Mouse (Mus musculus) embryo, embryonic 10.5 days (tissue): ENCODE measurements around the gene Depdc1b.
A peak's percentile ranks its signal among the peaks of the same experiment; 100 is the strongest.

ENCODE experiments used
- DNase-seq: peaks from one replicate; pipeline ENCODE4 v3.0.0-alpha.2; 2015; ENCODE audit warnings: low spot score

The Depdc1b gene

DNA sequence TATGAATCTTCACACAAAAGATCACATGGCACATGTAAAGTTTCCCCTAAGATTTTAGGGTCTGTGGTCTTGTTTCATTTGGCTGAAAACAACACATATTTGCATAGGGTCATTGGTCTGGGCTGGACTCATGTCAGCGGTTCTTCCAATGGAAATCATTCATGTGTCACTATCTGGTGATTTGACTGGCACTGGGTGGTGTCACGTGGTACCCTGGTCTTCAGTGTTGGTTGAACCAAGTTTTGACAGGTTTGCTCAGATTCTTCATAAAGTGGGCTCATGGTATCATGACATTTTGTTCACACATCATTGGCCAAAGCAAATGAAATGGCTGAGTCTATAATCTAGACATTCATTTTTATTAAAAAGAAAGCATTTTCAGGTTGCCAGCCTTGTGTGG, 1.3 kb downstream of the Depdc1b start:
- no peak for DNase-seq

DNA sequence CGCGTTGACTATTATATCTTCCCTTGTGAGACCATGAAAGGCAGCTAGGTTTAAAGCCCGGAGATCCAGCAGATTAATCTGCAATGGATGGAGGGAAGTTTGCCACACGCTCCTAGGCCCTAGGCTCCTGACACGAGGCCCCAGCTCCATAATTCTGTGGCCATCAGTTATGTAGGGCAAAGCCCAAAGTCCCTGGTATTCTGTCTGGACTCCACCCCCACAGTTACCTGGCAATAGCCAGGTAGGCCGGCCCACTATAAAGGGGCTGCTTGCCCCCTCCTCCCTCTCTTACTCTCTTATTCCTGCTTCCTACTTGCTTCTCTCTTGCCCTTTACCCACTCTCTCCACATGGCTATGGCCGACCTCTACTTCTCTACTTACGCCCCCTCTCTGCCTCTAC, 2.9 kb downstream of the Depdc1b start:
- DNase-seq = no peak

DNA sequence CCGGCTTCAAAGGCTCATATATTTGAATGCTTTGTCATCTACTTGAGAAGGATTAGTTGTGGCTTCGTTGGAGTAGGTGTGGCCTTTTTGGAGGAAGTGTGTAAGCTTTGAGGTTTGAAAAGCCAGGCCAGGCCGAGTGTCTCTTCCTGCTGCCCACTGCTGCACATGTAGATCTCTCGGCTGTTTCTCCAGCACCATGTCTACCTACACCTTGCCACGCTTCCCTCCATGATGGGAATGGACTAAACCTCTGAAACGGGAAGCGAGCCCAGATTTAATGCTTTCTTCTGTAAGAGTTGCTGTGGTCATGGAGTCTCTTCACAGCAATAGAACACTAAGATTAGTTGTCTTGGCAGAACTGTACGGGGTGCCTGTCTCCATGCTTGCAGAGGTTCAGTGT, 4.1 kb downstream of the Depdc1b start:
- no peak for DNase-seq

DNA sequence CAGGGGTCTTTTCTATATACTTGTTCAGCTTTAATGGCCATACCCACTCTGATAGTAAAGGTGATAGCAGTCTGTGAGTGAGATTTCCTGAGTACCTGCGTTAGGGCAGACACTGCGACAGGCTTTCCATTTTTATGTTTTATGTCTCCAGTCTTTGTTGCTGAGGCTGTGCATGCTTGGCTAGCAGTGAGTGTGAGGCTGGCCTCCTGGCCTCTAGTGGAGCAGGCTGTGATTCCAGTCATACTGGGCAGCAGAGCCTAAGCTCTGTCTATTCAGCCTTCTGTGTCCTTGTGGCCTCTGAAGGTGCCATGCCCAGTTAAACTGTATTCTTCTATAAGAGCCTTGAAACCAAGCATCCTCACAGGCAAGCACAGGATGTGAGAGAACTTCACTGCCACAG, 6.3 kb downstream of the Depdc1b start:
- DNase-seq = no peak

DNA sequence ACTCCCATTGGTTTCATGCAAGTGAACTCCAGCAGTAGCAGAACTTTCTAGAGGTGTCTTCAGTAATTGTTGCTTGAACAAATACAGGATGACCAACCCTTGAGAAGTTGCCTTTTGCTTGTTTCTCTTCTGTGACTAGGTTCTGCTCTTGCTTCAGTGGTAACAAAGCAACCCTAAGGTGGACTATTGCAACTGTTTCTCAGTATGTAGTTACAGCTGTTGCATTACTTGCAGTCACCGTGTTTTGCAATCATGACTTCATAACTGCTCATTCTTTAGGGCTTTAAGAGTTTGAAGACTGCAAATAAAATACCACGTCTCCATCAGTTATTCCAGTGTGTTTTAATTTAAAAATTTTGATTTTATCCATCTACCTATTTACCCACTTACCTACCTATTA, 7.2 kb downstream of the Depdc1b start:
- no peak for DNase-seq

DNA sequence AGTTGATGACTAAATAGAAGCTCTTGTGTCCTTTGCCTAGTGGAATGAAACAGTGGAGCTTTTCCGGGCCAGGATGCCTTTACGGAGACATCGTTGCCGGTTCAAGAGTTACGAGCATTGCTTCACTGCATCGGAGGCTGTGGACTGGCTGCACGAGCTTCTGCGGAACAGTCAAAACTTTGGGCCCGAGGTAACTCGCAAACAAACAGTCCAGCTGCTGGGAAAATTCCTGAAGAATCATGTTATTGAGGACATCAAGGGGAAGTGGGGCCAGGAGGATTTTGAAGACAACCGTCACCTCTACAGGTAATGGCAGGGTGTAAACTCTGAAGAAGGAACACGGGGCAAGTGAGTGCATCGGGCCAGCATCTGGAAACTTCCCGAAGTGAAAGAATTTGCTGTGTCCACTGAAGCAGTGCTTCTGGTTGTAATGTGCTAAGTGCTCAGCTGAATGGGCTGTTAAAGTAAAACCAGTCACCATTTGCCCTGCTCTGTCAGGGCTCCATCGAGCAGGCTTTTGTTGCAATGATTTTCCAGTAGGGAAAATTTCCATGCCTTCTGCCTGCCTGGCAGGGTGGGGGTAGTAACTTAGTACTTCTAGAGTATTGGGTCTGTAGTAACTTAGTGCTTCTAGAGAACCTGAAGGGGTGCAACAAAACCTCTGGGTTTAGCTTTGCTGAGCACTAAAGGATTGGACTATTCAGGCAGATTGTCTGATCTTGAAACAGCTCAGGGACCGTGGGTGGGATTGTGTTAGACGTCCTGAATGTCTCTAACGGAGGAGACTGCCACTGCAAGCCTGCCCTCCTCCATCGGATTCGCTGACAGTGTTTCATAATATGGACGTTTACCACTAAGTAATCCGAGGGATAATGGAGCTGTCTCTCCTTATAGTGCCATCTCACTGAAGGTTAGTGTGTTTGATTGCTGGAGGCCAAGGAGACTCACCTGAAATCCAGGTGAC, 8.0 kb downstream of the Depdc1b start:
- DNase-seq = no peak

DNA sequence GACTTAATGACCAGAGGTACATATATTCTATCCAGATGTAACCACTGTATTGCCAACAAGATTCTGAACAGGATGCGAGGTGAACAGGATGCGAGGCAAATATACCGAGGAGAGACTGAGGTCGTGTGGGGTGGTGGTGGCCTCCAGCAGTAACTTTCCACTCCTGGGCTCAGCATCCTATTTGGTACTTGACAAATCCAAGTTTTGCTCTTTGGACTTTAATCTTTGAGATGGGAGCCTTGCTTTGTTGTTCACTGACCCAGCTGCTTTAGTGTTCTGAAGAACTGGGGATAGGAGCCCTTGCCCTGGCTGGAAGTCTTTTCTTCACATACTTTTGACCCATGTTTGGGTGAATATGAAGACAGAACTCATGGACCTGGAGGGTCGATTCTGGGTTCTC, 9.7 kb downstream of the Depdc1b start:
- DNase-seq = no peak

DNA sequence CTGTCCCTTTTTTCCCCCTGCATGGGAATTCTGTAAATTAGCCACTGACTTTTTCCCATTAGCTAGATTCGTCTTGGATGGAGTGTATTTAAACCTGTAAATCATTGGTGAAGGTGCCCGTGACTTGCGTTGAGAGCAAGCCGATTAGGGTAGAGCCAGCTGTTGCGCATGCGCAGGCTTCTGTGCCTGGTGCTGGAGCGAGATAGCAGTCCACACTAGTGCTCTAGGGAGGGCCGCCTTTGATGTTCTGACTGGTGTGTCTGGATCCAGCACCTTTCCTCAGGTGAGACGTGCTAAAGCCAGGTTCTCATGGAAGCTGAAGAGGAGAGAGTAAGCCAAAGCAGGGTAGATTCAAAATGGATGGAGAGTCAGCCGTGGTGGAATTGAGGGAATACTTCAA, 10.2 kb downstream of the Depdc1b start:
- DNase-seq = no peak

DNA sequence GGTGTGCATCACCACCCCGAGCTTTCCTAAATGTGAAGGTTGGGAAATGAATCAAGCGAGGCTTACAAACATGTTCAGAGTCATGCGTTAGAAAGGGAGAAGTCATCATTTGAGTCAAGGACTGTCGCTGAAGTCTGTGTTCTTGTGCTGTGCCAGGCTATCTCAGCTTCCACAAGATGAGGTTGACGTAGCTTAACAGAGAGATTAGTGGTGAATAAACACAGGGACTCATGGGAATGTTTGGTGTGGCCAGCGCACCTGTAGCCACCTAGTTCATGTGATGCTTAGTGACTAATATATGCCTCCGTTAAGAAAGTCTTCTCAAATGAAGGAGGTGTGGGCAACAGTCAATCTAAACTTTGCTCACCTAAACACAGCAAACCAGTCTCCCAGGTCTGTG, 10.9 kb downstream of the Depdc1b start:
- DNase-seq = no peak

DNA sequence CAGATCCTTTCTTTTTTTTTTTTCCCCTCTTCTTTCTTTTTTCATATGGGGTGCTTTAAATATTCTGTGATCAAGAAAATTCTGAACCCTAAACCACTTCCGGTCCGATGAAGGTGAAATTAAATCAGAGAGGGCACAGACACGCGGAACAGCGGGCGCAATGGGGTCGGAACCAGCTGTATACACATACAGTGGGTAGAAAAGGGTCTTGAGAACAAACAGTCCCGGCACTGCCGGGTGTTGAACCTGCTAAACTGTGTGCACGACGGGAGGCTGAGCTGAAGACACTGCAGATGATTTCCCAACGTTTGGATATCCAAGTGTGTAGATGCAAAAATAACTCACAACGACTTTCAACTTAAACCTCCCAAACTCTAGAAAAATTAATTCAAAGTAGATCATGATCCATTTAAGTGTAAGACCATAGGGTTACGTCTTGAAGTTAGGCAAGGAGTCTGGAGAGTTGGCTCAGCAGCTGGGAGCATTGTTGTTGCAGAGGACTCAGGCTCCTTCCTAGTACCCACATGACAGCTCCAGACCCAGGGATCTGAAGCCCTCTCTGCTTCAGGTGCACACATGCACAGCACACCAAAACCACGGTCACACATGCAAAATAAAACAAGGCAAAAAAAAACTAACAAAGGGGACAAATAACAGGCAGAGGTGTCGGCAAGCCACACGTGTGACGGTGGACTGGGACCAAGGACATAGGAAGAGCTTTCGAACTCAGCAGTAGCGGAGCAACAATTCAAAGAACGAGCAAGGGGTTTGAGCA, 12.5 kb downstream of the Depdc1b start:
- no peak for DNase-seq

DNA sequence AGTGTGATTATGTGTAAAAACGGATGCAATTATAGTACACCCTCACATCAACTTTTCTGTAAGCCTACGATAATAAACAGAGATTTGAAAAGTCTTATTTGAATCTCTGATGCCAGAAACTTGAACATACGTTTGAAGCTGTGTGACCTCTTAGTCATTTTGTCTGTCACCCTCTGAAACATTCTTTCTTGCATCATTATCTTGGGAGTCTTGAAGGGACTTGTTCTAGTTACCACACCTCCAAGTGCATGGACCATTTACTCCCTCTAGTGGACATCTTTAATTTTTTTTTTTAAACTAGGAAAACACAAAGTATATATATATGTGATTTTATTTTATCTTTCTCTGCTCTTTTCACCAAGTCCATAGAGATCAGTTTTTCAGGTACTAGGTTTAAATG, 13.6 kb downstream of the Depdc1b start:
- peak; percentile 36 for DNase-seq

DNA sequence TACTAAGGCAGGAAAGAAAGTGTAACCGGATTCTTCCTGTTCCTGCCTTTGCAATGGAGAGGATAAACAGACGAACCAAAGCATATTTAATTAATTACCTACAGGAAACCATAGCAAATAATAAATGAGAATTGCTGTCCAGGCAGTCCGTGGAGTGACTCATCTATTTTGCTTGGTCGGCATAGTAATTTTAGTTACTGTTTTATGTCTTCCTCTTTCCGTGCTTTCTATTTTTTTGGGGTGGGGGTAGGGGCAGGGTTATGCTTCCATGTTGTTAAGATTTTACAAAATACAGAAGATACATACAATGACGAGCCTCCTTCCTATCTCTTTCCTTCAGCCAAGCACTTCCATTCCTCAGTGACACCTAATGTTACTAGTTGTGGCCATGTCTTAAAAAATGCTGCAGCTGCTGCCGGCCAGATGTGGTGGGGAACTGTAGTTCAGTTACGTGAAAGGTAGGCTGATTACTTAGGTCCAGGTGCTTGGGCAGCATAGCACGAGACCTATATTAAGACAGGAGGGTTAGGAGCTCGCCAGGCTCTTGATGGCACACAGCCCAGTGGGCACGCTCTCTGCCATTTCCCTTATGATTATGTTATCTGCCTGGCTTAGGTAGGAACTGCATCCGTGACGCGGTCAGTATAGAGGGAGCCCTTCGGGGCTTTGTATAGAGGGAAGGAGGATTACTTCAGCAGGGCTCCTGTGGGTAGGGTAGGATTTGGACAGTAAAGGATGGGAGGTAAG, 19.3 kb downstream of the Depdc1b start:
- no peak for DNase-seq

DNA sequence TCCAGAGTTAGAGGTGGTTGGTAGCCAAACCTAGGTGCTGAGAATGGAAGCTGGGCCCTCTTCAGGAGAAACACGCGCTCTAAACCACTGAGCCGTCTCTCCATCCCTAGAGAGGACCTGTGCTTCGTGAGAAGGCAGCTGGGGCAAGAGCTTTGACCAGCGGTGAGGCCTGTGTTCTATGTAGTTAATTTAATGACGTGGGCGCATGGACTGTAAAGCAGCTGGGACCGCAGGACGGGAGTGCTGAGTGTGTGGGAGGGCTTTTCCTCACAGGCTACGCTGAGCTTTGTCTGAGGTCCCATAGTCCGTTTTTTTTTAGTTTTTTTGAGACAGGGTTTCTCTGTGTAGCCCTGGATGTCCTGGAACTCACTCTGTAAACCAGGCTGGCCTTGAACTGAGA, 20.1 kb downstream of the Depdc1b start:
- no peak for DNase-seq

DNA sequence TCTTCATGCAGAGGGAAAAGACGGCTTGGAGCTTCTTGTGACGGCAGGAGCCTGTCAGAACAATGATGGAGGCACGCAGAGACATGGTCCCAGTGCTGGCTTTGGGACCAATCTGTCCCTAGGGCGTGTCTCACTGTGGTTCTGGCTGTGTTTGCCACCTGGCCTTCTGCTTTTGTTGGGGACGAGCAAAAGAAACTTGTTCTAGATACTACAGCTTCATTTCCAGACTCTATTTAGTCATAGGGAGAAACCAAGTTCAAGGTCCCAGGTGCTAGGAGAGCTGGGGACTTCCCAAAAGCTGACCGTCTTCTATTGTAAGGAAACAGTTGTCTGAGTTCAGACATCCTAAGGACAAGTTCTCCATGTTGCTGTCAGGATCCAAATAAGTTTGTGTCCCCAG, 21.2 kb downstream of the Depdc1b start:
- no peak for DNase-seq

DNA sequence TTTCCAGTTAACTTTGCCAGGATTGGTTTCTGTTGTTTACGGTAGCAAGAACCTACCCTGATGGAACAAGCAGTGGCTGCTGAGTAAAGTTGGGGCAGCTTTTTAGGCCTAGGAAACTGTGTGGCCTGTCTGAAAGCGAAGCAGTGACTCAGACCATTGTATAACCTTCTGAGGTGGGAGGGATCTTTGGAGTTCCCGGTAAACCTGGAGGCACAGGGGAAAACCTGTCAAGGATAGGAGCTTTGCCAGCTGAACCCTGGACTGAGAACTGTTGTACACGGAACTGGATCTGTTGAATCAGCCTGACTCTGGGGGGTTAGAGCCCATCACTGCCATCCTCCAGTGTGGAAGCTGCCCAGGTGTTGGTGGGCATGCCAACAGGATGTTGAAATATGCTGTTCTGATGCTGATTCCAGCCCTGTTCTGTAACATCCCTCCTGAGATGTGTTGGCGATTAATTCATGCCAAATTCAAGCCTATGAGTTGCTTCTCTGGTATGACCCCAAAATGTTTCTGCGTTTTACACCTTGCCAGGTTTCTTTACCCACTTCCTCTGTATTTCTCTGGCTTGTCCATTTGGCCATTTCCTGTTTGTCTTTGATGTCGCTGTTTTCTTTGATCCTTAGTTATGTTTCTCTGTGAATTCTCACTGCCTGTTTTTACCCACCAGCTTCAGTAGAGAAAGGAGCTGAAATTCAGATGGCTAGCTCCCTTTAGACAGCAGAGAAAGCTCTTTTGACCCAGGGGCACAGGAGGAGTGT, 22.1 kb downstream of the Depdc1b start:
- DNase-seq = no peak

DNA sequence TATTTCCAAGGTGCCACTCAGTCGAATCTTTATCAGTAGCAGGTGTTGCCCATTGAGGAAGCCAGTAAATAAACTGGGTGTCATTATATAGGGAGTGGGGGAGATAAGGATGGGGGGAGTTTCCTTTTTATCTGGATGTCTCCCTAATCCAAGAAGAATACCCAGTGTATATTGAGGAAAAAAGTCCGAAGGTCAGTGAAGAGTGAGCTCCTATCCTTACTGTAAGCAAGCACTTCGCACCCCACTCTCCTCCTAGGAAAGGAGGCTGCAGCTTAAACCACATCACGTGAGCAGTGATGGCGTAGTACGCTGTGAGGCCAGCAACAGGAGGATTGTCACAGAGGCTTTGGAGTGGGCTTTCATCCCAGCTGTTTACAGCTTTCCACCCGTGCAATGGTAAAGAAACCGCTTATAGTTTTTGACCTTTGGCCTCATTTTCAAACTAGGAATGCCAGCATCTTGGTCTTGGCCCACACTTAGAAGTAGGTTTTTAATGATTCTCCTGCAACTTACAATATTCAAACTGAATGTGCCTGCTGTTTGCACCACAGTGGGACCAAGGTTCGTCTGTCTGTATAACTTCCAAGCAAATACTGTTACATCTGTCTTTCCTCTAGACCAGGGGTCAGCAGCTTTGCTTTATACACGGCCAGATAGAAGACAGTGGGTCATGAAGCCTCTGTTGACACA, 23.9 kb downstream of the Depdc1b start:
- no peak for DNase-seq

DNA sequence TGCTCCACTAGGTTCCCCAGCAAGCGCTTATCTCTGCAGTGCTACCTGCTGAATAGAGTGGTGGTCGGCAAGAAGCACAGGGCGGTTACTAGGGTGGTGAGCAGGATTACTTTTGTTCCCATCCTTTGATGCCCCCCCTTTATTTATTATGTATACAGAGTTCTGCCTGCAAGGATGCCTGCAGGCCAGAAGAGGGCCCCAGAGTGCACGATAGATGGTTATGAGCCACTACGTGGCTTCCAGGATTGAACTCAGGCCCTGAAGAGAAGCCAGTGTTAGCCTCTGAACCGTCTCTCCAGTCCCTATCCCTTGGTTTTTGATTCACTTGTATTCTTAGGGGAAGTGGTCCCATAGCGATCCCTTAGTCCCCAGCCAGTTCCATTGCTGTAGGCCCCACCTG, 25.5 kb downstream of the Depdc1b start:
- DNase-seq = no peak

DNA sequence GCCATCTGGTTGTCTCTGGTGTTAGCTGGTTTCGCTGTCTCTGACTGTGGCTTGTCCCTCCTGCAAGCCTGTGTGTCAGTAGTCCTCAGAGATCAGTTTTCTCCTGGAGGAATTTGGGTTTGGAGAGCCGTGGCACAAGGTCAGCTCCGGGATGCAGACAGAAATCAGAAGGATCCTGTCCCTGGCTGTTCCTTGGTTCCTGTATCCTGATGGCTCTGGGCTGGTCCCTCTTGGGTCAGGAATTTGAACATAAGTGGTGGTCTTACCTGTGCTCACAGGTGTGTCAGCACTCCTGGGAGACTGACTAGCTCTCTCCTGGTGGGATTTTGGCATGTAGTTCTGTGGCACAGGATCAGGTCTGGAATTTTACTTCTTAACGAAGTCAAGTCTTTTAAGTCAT, 29.6 kb downstream of the Depdc1b start:
- DNase-seq = no peak

DNA sequence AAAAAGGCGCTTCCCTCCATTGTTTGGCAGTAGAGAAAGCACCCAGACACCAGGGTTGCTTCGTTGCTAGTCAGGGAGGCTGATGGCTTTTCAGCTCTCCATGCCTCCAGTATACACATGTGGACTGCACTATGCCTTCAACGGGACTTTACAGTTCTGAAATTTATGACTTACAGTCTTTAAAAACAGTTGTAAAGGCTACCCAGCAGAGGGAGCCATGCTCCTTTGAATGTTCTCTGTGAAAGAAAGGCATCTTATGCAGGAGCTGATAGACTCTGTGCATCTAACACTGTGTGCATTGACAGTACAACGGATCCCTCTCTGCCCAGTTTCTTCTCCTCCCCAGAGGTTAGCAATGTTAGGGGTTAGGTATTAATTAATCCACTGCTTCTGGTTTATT, 30.9 kb downstream of the Depdc1b start:
- DNase-seq = peak; percentile 72

DNA sequence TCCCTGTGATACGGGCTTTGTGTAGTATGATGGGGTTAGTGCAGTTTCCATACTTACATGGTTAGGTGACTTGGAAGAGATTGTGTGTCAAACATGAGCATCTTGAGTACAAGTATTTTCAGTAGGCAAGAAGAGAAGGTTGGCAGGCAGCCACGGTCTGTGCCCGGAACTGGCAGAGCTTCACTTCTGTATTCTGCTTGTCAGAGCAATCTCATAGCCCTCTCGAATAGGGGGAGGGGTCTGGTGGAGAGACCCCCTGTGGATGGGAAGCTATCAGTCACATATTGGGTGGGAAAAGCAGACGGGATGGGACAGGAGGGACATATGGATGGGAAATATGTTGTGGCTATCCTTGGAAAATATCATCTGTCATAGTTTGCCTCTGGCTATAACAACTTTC, 33.5 kb downstream of the Depdc1b start:
- DNase-seq = no peak

DNA sequence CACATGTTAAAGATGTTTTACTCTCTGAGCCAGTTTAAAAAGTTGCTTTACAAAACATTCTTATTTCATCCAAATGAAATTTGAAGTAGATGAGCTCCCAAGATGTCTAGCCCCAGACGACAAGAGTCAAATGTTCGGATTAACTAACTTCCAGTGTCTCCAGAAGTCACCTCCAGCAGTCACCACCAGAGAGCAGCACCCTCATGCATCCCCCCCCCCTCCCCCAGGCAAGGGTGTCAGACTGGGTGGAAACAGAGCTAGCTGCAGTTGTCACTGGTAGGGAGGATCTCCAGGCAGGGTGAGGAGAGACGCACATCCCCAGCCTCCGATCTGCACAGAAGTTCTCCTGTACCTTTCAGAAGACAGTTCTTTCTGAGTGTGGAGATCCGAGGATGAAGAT, 37.6 kb downstream of the Depdc1b start:
- no peak for DNase-seq
